Mouse (Mus musculus) gastrocnemius, postnatal 36 days (tissue): ENCODE results near the gene Gldn. TPM values are rescaled to one million over a fixed set of nuclear protein-coding genes. Genes with fewer than 3 reads are reported as not detected.

Source experiments
- DNase-seq, 2 experiments: peaks; one replicate each; pipeline ENCODE4 v3.0.0; 2022
- intact Hi-C: fragments of 180-260 bp; cut with DNase I; formaldehyde crosslinking; loops from one replicate; pipeline ENCODE4 v1.15.1; 2025
- long read RNA-seq, 2 experiments: library from polyadenylated mRNA; stranded (forward); transcript quantifications; one replicate each; pipeline ENCODE4 v2.0.0; 2021
- total RNA-seq, 2 experiments: library from RNA; stranded (reverse); gene quantifications; 2 replicates each; pipeline ENCODE4 v1.2.3; 2021

The Gldn gene
- under 1 TPM; 0.36 to 0.72 TPM for total RNA-seq
- long read RNA-seq, experiment 1 = 0 reads
- long read RNA-seq, experiment 2 = 0 reads

- intact Hi-C loops = no loop called here
Observed at GRCm38 (mm10) chr9:54286331-54286987, at the start of gene Gldn. TSS of gene Gldn (plus strand) at chr9:54286486.

GRCm38 (mm10) chr9:54244869-54245665 lies 41.2 kb upstream of the Gldn start:
- intact Hi-C loops = no loop called here

More at GRCm38 (mm10) chr9:54286331-54286987, at the start of gene Gldn:
- DNase-seq = no peak

GRCm38 (mm10) chr9:54264754-54265153 lies 21.5 kb upstream of the Gldn start:
- intact Hi-C loops = no loop called here
- no peak for DNase-seq

More at GRCm38 (mm10) chr9:54244869-54245665, 41.2 kb upstream of the Gldn start:
- DNase-seq = no peak

GRCm38 (mm10) chr9:54268010-54268409 lies 18.3 kb upstream of the Gldn start, which contains the start of gene Cyp19a1:
TSS of gene Cyp19a1 (minus strand) at chr9:54268110.
- intact Hi-C loops = no loop called here
- no peak for DNase-seq

- no peak for DNase-seq
- intact Hi-C loops = no loop called here
Observed at GRCm38 (mm10) chr9:54269987-54270386, 16.3 kb upstream of the Gldn start.

GRCm38 (mm10) chr9:54270889-54271288 lies 15.4 kb upstream of the Gldn start:
- DNase-seq = no peak
- intact Hi-C loops = no loop called here

- DNase-seq = no peak
- intact Hi-C loops = no loop called here
Observed at GRCm38 (mm10) chr9:54275283-54275682, 11.0 kb upstream of the Gldn start.

- DNase-seq = no peak
- intact Hi-C loops = no loop called here
Observed at GRCm38 (mm10) chr9:54279046-54279589, 7.2 kb upstream of the Gldn start.

GRCm38 (mm10) chr9:54287804-54288203 lies 1.5 kb downstream of the Gldn start:
- DNase-seq = no peak
- intact Hi-C loops = no loop called here

- intact Hi-C loops = no loop called here
- DNase-seq = no peak
Observed at GRCm38 (mm10) chr9:54299389-54299788, 13.1 kb downstream of the Gldn start.

GRCm38 (mm10) chr9:54299792-54300191 lies 13.5 kb downstream of the Gldn start:
- intact Hi-C loops = no loop called here
- no peak for DNase-seq

- intact Hi-C loops = no loop called here
- peak in 1 of 2 experiments; percentile 34 for DNase-seq
Observed at GRCm38 (mm10) chr9:54301255-54301654, 15.0 kb downstream of the Gldn start.

- intact Hi-C loops = no loop called here
Observed at GRCm38 (mm10) chr9:54308209-54308608, 21.9 kb downstream of the Gldn start.

GRCm38 (mm10) chr9:54308751-54309358 lies 22.6 kb downstream of the Gldn start:
- intact Hi-C loops = no loop called here
- DNase-seq = no peak

More at GRCm38 (mm10) chr9:54308209-54308608, 21.9 kb downstream of the Gldn start:
- no peak for DNase-seq

- intact Hi-C loops = no loop called here
- no peak for DNase-seq
Observed at GRCm38 (mm10) chr9:54316363-54316762, 30.1 kb downstream of the Gldn start.

GRCm38 (mm10) chr9:54323456-54323855 lies 37.2 kb downstream of the Gldn start:
- DNase-seq = no peak
- intact Hi-C loops = loop anchor here (5.0 kb wide), 1 partner anchor 141 kb away; no protein-coding TSS in a partner anchor

- no peak for DNase-seq
- intact Hi-C loops = loop anchor here (5.0 kb wide), 1 partner anchor 337 kb away; no protein-coding TSS in a partner anchor
Observed at GRCm38 (mm10) chr9:54329201-54329600, 42.9 kb downstream of the Gldn start.

GRCm38 (mm10) chr9:54335582-54335981 lies 49.3 kb downstream of the Gldn start:
- no peak for DNase-seq
- intact Hi-C loops = loop anchor here (5.0 to 10.0 kb wide), 2 partner anchors 153 to 511 kb away; no protein-coding TSS in a partner anchor

- intact Hi-C loops = loop anchor here (5.0 to 10.0 kb wide), 2 partner anchors 154 to 512 kb away; no protein-coding TSS in a partner anchor
- DNase-seq = no peak
Observed at GRCm38 (mm10) chr9:54336532-54337144, 50.4 kb downstream of the Gldn start.

GRCm38 (mm10) chr9:54342026-54342425 lies 55.7 kb downstream of the Gldn start:
- DNase-seq = no peak
- intact Hi-C loops = no loop called here
